Mouse (Mus musculus) neural tube, embryonic 14.5 days (tissue): ENCODE measurements at regions not wholly inside any gene's neighbourhood (a gene's known extent, or its start where the extent isn't known, plus 50 kb on each side); places are given as distances from the start of the nearest gene placed in this dataset.

ENCODE experiments used
- ATAC-seq: fragments of 200-750 bp; cut with Nextera tagmentation; 2 replicates; pipeline ENCODE4 v1.8.0; 2017; ENCODE audit warnings: low read depth, mild to moderate bottlenecking, moderate TSS enrichment, moderate library complexity
- H3K27ac ChIP-seq: fragments of 300-500 bp; sonication (generic); 2 replicates; pipeline ENCODE4 v1.5.1; 2014; ENCODE audit warnings: low read depth, mild to moderate bottlenecking, control low read depth, low read length, moderate library complexity, mixed read lengths
- H3K27me3 ChIP-seq: fragments of 300-500 bp; sonication (generic); 2 replicates; pipeline ENCODE4 v1.6.1; 2014; ENCODE audit warnings: low read length; ENCODE audit not compliant: control insufficient read depth, insufficient read depth
- H3K36me3 ChIP-seq: fragments of 300-500 bp; sonication (generic); 2 replicates; pipeline ENCODE4 v1.6.1; 2014; ENCODE audit warnings: low read length, mixed read lengths; ENCODE audit not compliant: control insufficient read depth, insufficient read depth
- H3K4me1 ChIP-seq: fragments of 300-500 bp; sonication (generic); 2 replicates; pipeline ENCODE4 v1.6.1; 2014; ENCODE audit warnings: low read length; ENCODE audit not compliant: control insufficient read depth, insufficient read depth
- H3K4me2 ChIP-seq: fragments of 300-500 bp; sonication (generic); 2 replicates; pipeline ENCODE4 v1.6.1; 2014; ENCODE audit warnings: mild to moderate bottlenecking, low read depth, low read length, control low read depth
- H3K4me3 ChIP-seq: fragments of 300-500 bp; sonication (generic); 2 replicates; pipeline ENCODE4 v1.5.1; 2014; ENCODE audit warnings: low read depth, low read length, control low read depth, mixed read lengths
- H3K9ac ChIP-seq: fragments of 300-500 bp; sonication (generic); replicated peaks from 2 replicates; pipeline ENCODE4 v1.6.1; 2014; ENCODE audit warnings: low read depth, mild to moderate bottlenecking, control low read depth, low read length, mixed read lengths
- H3K9me3 ChIP-seq: fragments of 300-500 bp; sonication (generic); 2 replicates; pipeline ENCODE4 v1.6.1; 2016; ENCODE audit warnings: low read length; ENCODE audit not compliant: control insufficient read depth
- WGBS: fragments of 180-500 bp; shearing (Covaris S2); extraction: QIAGEN DNeasy Blood & Tissue Kit; methylation state at CpG from one replicate; pipeline ENCODE4 v1.1.7; 2014; 5-methylcytosine and 5-hydroxymethylcytosine counted together

DNA sequence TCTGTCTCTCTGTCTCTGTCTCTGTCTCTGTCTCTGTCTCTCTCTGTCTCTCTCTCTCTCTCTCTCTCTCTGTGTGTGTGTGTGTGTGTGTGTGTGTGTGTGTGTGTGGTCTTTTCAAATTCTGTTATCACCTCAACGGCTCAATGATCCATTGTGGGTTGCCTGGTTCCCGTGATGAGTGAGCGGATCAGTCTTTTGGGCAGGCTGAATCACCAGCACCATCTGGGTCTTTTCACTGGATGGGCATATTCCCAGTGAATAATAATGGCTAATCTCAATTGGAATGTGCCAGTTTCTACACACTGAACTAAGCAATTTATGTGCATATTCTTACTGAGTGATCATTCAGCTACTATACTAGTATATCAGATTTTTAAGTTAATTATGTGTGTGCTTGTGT is 216.4 kb downstream of the Lmx1a start:
- H3K27ac ChIP-seq, result no peak overlapping the region
- no peaks in the 10 kb centered on the region for H3K36me3 ChIP-seq
- no peak overlapping the region for H3K4me2 ChIP-seq
- 49% methylated on average over 3 of the region's 3 CpGs for WGBS
- no peaks in the 10 kb centered on the region for H3K4me1 ChIP-seq
- no peaks in the 10 kb centered on the region for H3K27me3 ChIP-seq
- H3K9me3 ChIP-seq, result no peaks in the 10 kb centered on the region
- no peak for ATAC-seq
- H3K4me3 ChIP-seq, result no peak overlapping the region
- no peak overlapping the region for H3K9ac ChIP-seq

DNA sequence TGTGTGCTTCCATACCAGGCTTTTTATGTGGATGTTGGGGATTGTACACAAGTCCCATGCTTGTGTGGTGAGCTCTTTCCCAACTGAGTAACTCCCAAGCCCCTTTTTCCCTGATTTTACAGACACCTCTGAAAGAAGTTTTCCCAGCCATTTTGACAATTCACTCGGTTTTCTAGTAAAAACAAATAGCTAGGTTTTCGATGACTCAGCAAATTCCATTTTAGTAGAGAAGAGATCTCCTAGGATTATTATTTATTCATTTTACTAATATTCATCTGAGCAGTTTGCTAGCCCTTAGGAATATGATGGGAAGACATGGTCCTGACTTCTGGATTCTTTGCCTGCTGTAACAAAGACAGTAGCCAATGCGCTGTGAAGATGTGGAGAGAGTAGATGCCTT is 223.0 kb downstream of the Lmx1a start:
- peaks cover 5% of the 10 kb centered on the region; the same call in 1 of the 2 replicates for H3K4me1 ChIP-seq
- no peak overlapping the region for H3K4me2 ChIP-seq
- H3K9me3 ChIP-seq, result no peaks in the 10 kb centered on the region
- H3K9ac ChIP-seq, result no peak overlapping the region
- no peak overlapping the region for H3K4me3 ChIP-seq
- WGBS, result 85% methylated on average over 3 of the region's 3 CpGs
- no peaks in the 10 kb centered on the region for H3K36me3 ChIP-seq
- no peaks in the 10 kb centered on the region for H3K27me3 ChIP-seq
- ATAC-seq, result no peak
- H3K27ac ChIP-seq, result no peak overlapping the region

DNA sequence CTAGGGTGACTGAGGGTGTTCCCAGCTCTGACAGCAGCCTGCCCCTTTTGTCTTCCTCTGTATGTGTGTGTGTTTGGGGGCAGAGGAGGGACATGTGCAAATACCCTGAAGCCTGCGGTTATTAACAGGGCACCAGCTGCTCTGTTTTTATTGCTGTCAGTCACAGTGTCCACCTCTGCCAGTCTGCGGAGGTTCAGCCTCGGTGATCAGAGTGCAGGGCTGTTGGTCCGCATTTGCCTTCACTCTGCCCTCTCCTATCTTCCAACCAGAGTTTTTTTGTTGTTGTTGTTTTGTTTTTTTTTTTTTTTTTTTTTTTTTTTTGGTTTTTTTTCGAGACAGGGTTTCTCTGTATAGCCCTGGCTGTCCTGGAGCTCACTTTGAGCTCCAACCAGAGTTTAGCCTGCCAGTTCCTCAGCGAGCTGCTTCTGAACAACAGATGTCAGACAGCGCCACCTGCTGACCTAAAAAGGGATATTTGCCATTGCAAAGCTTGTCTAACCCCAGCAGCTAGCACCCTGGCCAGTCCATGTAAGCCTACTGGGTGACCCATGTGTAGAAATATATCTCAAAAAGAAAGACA is 226.0 kb downstream of the Lmx1a start:
- ATAC-seq, result peak; percentile 82

DNA sequence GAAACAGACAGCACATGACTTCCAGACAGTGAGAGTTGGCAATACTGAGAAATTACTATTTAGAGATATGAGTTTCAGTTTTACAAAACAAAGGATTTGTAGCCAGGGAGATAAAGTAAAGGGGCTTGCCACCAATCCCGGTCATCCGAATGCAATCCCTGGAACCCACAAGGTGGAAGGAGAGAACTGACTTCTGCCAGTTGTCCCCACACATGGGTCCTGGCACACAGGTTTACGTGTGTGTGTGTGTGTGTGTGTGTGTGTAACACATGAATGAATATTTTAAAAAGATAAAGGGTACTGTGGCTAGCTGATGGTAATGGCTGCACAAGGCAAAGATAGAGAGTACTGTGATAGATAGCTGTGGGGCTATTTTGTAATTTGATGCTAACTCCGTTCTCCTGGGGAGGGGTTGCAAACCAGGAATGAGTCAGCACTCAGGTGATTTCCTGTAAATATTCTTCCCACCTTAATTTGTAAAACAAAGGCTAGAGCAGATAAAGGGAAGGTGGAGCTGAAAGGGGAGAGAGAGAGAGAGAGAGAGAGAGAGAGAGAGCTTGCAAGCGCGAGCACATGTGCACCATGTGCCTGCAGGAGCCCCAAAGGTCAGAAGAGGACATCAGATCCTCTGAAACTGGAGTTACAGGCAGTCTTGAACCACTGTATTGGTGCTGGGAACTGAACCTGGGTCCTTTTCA is 226.7 kb downstream of the Lmx1a start:
- Histone ChIP-seq H3K4me3 (no peak overlapping the region), H3K9me3 (no peaks in the 10 kb centered on the region), H3K36me3 (no peaks in the 10 kb centered on the region), H3K4me1 (peaks cover 5% of the 10 kb centered on the region; the same call in 1 of the 2 replicates), H3K9ac (no peak overlapping the region), H3K4me2 (no peak overlapping the region), H3K27ac (no peak overlapping the region), H3K27me3 (no peaks in the 10 kb centered on the region)
- peak; percentile 28; the same call in 1 of the 2 replicates for ATAC-seq
- 65% methylated on average over 6 of the region's 6 CpGs for WGBS

More for the DNA sequence above, 226.0 kb downstream of the Lmx1a start:
- 13% methylated on average over 7 of the region's 7 CpGs for WGBS
- Histone ChIP-seq H3K27me3 (no peaks in the 10 kb centered on the region), H3K9ac (no peak overlapping the region), H3K9me3 (no peaks in the 10 kb centered on the region), H3K4me2 (peak overlapping the region; percentile 27; the same call in 1 of the 2 replicates), H3K27ac (no peak overlapping the region), H3K4me1 (peaks cover 5% of the 10 kb centered on the region; the same call in 1 of the 2 replicates), H3K4me3 (no peak overlapping the region), H3K36me3 (no peaks in the 10 kb centered on the region)

DNA sequence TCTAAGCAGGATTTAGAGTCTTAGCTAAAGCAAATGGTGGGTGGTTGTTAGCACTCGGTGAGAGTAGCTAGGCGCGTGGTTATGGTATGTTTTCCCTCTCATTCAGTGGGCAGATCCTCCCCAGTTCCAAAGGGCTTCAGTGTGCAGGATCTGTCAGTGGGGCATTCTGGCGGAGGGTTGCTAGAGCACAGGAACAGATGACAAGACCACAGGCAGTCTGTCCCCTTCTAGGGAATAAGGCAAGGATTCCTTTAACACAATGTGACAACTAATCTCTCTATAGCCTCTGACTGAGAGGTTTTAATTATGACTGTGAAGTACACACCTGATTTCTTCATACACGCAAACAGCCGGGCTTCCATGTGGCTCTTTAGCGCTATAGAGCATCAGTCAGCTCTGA is 233.9 kb downstream of the Lmx1a start:
- H3K9me3 ChIP-seq, result no peaks in the 10 kb centered on the region

DNA sequence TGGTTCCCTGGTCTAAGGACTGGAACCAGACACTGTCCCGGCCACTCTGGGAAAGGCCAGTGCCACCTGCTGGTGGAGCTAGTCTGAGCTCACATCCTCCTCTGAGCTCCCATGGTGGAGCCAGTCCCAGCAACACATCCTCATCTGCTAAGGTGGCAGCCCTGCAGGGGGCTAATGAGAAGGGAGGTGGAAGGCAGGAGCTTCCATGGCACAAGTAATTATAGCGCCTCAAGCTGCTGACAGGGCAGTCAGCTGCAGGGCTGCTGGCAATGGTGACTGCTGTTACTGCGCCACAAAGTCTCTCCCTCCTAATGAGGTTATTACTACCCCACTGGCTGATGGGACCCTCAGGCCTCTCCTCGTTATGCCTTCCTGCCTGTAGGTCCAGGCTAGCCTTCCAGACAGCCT is 239.0 kb downstream of the Lmx1a start:
- Histone ChIP-seq H3K9me3 (no peaks in the 10 kb centered on the region), H3K27ac (no peak overlapping the region), H3K27me3 (no peaks in the 10 kb centered on the region), H3K36me3 (no peaks in the 10 kb centered on the region), H3K9ac (no peak overlapping the region), H3K4me3 (no peak overlapping the region), H3K4me2 (no peak overlapping the region), H3K4me1 (peaks cover 7% of the 10 kb centered on the region; the same call in 1 of the 2 replicates)
- peak; percentile 62 for ATAC-seq
- 18% methylated on average over 4 of the region's 4 CpGs for WGBS

More for the DNA sequence above, 233.9 kb downstream of the Lmx1a start:
- Histone ChIP-seq H3K36me3 (no peaks in the 10 kb centered on the region), H3K4me1 (no peaks in the 10 kb centered on the region), H3K4me2 (no peak overlapping the region), H3K9ac (no peak overlapping the region), H3K27ac (no peak overlapping the region), H3K4me3 (no peak overlapping the region), H3K27me3 (no peaks in the 10 kb centered on the region)
- no peak for ATAC-seq
- WGBS, result 83% methylated on average over 7 of the region's 7 CpGs

DNA sequence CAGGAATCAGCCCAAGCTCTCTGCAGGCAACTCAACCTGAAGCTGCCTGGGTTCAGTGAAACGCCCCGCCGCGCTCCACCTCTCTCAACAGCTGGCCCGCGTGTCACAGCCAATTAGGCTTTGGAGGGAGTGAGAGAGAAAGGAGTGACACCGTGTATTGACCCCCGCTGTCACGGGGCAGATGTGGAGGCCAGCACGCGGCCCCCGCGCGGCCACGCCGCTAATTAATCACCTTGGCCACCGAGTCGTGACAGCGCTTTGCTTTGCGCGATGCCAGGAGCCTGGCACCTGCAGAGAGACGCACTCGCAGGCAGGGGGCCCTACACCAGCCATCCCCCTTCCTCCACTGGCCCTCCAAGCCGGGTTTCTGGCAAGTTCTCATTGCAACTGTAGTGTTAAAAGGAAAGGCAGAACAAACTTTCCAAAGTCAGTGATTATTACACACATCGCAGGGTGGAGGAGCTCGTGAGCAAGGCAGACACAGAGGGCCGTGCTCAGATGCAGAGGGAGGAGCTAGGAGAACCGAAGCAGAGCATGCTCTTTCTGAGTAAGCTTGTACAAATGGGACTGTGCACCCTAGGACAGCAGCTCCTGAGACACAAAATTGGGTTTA is 240.8 kb downstream of the Lmx1a start:
- 1% methylated on average over 28 of the region's 28 CpGs for WGBS
- Histone ChIP-seq H3K27ac (no peak overlapping the region), H3K9me3 (no peaks in the 10 kb centered on the region), H3K9ac (no peak overlapping the region), H3K27me3 (no peaks in the 10 kb centered on the region), H3K4me3 (0 out of 2 replicates have a peak overlapping the region, but pooled peaks have one; percentile 3), H3K4me2 (peak overlapping the region; percentile 60), H3K36me3 (no peaks in the 10 kb centered on the region), H3K4me1 (peaks cover 7% of the 10 kb centered on the region; the same call in 1 of the 2 replicates)
- peak; percentile 72 for ATAC-seq

DNA sequence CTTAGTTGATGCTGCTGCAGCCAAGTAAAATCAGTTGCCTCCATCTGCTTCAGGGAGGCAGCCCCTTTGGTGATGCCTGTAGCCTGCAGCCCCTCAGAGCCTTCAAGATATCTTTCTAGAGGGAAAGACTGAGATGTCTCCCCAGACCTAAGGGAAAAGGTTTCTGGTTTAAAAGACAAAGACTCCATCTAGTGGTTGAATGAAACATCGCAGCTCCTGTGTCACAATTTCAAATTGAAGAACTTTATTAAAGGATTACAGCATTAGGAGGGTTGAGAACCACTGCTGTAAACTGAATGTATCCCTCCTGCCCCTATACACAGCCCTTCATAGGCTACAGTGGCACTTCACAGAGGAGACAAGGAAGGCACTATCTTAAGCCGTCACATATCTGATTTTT is 243.1 kb downstream of the Lmx1a start:
- no peak overlapping the region for H3K4me2 ChIP-seq
- H3K4me3 ChIP-seq, result no peak overlapping the region
- no peak overlapping the region for H3K27ac ChIP-seq
- no peaks in the 10 kb centered on the region for H3K36me3 ChIP-seq
- no peaks in the 10 kb centered on the region for H3K9me3 ChIP-seq
- no peak for ATAC-seq
- H3K9ac ChIP-seq, result no peak overlapping the region
- peaks cover 7% of the 10 kb centered on the region; the same call in 1 of the 2 replicates for H3K4me1 ChIP-seq
- WGBS, result 39% methylated on average over 2 of the region's 2 CpGs
- H3K27me3 ChIP-seq, result no peaks in the 10 kb centered on the region

DNA sequence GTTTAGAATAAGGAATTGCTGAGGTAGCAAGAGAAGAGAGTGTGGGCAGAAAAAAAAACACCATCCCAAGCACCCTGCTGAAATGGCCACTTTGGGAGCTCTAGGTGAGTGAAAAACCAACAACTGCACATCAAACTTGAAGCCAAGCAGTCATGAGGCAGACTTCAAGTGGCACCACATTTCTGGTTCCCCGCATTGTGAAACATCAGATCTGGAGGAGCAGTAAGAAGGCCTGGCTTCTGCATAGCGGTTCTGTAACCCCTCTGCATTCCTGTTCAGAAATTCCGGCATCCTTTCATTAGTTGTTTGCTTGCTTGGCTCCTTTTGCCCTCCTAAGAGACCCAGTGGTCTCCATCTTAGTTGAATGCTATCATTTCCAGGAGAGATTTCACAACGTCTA is 247.7 kb downstream of the Lmx1a start:
- no peak for ATAC-seq
- no peaks in the 10 kb centered on the region for H3K36me3 ChIP-seq
- no peaks in the 10 kb centered on the region for H3K4me1 ChIP-seq
- H3K4me2 ChIP-seq, result no peak overlapping the region
- H3K27ac ChIP-seq, result no peak overlapping the region
- no peaks in the 10 kb centered on the region for H3K9me3 ChIP-seq
- H3K9ac ChIP-seq, result no peak overlapping the region
- no peak overlapping the region for H3K4me3 ChIP-seq
- 78% methylated on average over 4 of the region's 4 CpGs for WGBS
- H3K27me3 ChIP-seq, result no peaks in the 10 kb centered on the region
